Mouse (Mus musculus): ENCODE measurements around the gene Taf15.
"Not testable (repeated sequence)": the region's sequence is repeated elsewhere in the genome, so short reads cannot be mapped to it uniquely, and the experiment has no call there.

Taf15 gene

DNA sequence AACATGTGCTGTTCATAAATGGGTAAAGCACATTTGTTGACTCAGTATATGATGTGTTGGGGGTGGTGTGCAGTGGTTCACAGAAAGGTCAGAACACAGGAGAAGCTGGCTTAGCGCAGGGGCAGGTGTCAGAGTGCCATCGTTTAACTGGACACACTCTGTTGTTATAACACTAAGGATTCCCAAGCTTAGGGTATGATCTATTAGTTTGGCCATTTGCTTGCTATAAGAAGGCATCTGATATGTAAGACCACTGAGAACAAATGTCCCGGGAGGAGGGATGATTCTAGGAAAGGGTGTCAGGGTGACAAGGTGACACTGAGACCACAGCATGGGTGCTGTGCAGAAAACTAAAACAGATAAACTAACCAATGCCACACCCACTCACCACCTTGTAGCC, 63.9 kb downstream of the Taf15 start:
- DNase-seq (ENCODE audit: low spot score in 2 of 2) = no peak

DNA sequence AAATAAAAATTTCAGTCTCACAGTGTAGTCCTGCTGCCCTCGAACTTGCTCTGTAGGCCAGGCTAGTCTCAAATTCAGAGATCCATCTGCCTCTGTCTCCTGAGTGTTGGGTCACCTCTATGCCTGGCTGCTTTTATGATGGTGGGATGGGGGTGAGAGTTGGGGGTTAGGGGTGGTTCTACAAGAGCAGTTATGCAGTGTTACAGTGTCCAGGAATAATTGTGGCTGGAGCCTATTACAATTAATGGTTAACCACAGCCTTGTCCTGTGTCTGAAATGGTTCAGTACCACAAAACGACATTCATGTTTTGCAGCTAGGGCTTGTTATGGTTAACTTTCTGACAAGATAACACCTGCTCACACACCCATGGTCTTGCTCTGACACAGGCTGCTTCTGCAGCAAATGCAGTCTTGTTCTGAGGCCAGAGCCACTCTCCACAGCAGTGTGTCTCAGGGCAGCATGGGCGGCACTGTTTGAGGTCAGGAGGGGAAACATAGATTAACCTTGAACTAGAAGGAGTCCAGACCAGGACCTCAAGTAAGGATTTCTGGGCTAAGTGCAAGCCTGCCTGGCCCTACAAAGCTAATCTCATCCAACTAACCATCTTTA, 65.9 kb downstream of the Taf15 start:
- DNase-seq (ENCODE audit: low spot score in 2 of 2) = no peak

DNA sequence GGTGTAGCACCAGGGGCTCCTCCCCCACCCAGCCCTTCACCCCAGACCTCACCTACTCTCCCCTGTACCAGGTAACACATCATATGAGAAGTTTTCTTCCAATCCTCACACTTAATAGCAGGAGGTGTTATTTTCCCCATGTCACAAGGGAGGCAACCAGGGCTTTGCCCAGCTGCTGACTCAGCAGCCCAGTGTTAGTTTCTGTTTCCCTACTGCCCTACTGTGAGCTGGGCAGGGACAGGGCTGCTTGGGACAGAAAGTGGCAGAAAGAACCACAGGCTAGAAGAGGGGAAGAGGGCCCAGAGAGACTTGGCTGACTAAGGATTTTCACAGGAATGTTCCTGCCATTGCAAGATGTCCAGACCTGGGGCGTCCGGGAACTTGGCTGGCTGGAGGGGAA, 68.0 kb downstream of the Taf15 start:
- no peak for DNase-seq (ENCODE audit: low spot score in 2 of 2)

DNA sequence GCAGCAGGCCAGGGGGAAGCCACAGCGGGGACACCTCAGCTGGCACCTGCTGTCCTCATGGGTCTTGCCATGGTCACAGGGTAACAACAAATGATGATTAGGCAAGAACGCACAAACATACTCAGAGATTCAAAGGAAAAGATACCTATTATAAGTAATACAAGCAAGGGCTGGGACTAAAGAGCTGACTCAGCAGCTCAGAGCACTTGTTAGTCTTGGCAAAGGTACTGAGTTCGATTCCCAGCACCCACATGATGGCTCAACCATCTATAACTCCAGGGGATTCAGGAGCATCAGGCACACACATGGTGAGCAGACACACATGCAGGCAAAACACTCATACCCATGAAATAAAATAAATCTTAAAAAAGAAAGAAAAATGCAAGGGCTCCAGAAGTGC, 68.5 kb downstream of the Taf15 start:
- DNase-seq (ENCODE audit: low spot score in 2 of 2) = no peak

DNA sequence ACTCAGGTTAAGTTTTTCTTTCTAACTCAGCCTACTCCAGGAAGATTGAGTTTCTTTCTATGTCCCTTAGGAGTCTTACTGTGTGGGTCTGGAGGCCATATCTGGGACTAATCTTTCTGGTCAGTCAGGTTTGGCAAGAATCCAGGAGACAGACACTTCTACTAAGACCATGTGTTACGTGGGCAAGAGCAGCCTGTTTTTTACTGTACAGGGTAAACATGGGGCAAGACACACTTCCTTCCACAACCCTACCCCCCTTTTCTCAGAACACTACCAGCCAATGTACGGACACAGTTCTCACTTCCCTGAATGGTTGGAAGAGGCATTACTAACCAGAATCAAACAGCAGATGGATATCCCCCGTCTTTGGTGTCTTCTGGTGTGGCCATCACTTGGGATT, 71.3 kb downstream of the Taf15 start:
- no peak for DNase-seq (ENCODE audit: low spot score in 2 of 2)

DNA sequence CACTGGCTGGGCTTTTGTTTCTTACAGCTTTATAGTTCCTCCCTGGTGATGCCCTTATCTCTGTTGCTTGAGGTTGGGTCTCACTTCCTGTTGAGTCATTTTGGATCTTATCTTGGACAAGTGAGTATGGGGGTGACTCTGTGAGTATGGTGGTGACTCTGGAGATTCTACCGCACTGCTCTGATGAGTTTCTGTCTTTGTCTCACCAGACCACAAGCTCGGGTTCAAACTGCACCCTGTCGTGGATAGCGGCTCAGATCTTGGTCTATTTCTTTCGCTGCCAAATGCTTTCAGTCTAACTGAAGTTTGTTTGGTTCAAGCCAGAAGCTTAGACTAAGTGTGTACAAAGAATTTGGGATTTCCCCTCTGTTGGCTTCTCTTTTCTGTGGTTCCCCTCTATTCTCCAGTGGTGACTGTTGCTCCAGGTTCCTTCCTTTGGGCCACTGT, 77.3 kb downstream of the Taf15 start:
- no peak for DNase-seq (ENCODE audit: low spot score in 2 of 2)

DNA sequence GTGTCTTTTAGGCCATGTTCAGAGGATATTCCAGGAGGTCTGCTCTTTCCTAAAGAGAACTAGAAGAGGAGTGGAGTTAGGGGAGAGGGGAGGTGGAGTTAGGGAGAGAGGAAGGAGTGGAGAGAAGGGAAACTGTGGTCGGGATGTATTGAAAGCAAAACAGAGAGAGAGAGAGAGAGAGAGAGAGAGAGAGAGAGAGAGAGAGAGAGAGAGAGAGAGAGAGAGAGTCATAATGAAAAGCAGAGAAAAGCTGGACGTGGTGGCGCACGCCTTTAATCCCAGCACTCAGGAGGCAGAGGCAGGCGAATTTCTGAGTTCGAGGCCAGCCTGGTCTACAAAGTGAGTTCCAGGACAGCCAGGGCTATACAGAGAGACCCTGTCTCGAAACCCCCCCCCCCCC, 78.2 kb downstream of the Taf15 start:
- DNase-seq (ENCODE audit: low spot score in 2 of 2) = not testable (repeated sequence)

DNA sequence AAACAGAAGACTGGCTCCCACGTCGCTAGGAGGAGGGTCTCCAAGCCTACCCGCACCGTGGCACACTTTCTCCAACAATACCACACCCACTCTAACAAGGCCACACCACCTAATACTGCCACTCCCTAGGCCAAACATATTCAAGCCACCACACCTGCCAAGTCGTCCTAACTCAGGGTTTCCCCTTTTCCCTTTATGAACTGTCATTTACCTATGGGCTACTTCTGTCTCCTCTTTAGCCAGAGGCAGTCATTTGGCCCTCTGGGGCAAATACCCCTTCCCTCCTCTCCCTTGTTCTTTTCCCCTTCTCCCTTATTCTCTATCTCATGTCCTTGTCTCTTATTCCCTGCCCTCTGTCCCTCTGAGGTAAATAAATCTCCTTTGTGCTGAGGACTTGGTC, 78.8 kb downstream of the Taf15 start:
- DNase-seq (ENCODE audit: low spot score in 2 of 2) = no peak

Measured in frontal cortex, postnatal 14 days (tissue).